Mouse (Mus musculus): ENCODE measurements around the gene Frmd3.
"Not testable (repeated sequence)": the region's sequence is repeated elsewhere in the genome, so short reads cannot be mapped to it uniquely, and the experiment has no call there.

Gene Frmd3

GRCm38 (mm10) chr4:74013211-74014047 is at the start of gene Frmd3:
Frmd3 (plus strand) TSS chr4:74013442.
- DNase-seq, result peak in 1 of 2 experiments; percentile 3

GRCm38 (mm10) chr4:73980454-73980853 is 32.8 kb upstream of the Frmd3 start:
- DNase-seq, result no peak

GRCm38 (mm10) chr4:74012277-74012676 is 965 bp upstream of the Frmd3 start:
- no peak for DNase-seq

GRCm38 (mm10) chr4:74012700-74013099 is 542 bp upstream of the Frmd3 start:
- DNase-seq, result no peak

GRCm38 (mm10) chr4:74014048-74014500 is 832 bp downstream of the Frmd3 start:
- no peak for DNase-seq

GRCm38 (mm10) chr4:74020084-74020483 is 6.8 kb downstream of the Frmd3 start:
- no peak for DNase-seq

GRCm38 (mm10) chr4:74043226-74043625 is 30.0 kb downstream of the Frmd3 start:
- DNase-seq, result no peak

- no peak for DNase-seq
These were observed 38.5 kb downstream of the Frmd3 start for GRCm38 (mm10) chr4:74051692-74052091.

- no peak for DNase-seq
These were observed 63.5 kb downstream of the Frmd3 start for GRCm38 (mm10) chr4:74076727-74077126.

- DNase-seq, result no peak
These were observed 97.6 kb downstream of the Frmd3 start for GRCm38 (mm10) chr4:74110816-74111215.

GRCm38 (mm10) chr4:74191528-74191927 is 178.3 kb downstream of the Frmd3 start:
- no peak for DNase-seq

- no peak for DNase-seq
These were observed 188.1 kb downstream of the Frmd3 start for GRCm38 (mm10) chr4:74201281-74201811.

- not testable (repeated sequence) for DNase-seq
These were observed 208.5 kb downstream of the Frmd3 start for GRCm38 (mm10) chr4:74221780-74222179.

GRCm38 (mm10) chr4:74222360-74222759 is 209.1 kb downstream of the Frmd3 start:
- no peak for DNase-seq

GRCm38 (mm10) chr4:74224210-74224609 is 211.0 kb downstream of the Frmd3 start:
- no peak for DNase-seq

- DNase-seq, result peak; percentile 31 to 35
These were observed 217.8 kb downstream of the Frmd3 start for GRCm38 (mm10) chr4:74230994-74231393.

GRCm38 (mm10) chr4:74231405-74231804 is 218.2 kb downstream of the Frmd3 start:
- peak; percentile 49 to 51 for DNase-seq

GRCm38 (mm10) chr4:74233534-74233933 is 220.3 kb downstream of the Frmd3 start:
- DNase-seq, result no peak

- DNase-seq, result no peak
These were observed 228.9 kb downstream of the Frmd3 start, which contains the start of gene Kdm4c for GRCm38 (mm10) chr4:74242176-74242575. Kdm4c (plus strand) TSS chr4:74242497.
